Mouse (Mus musculus): ENCODE results near the gene Tssk6.
A peak's percentile ranks its signal among the peaks of the same experiment; 100 is the strongest.

- peak; percentile 85 for TF ChIP-seq CTCF (IDR thresholded peaks at IDR 0.05)
- no peak for TF ChIP-seq EP300 (IDR thresholded peaks at IDR 0.05)
Observed at GRCm38 (mm10) chr8:69874155-69874554, 27.8 kb upstream of the Tssk6 start.

Data from lung, postnatal 0 days (tissue).